Mouse (Mus musculus): ENCODE measurements around the gene Hoxb2. TPM values are rescaled to one million over a fixed set of nuclear protein-coding genes. Genes with fewer than 3 reads are reported as not detected.

The Hoxb2 gene
- total and polyA plus RNA-seq, 2 experiments from 2014 or later, result 11.6 to 35.4 TPM

- ATAC-seq (no peak), DNase-seq (ENCODE audit: low spot score) (no peak)
- Histone ChIP-seq H3K4me2 (ENCODE audit: low read depth, low read length) (peak overlapping the region; percentile 30), H3K27ac (peak overlapping the region; percentile 29; the same call in 1 of the 2 replicates), H3K9me3 (ENCODE audit: low read length) (no peaks in the 10 kb centered on the region), H3K36me3 (ENCODE audit: insufficient read depth, low read length) (no peaks in the 10 kb centered on the region), H3K4me3 (ENCODE audit: low read length) (0 out of 2 replicates have a peak overlapping the region, but pooled peaks have one; percentile 5), H3K27me3 (ENCODE audit: insufficient read depth, low read length) (peaks cover 83% of the 10 kb centered on the region), H3K9ac (replicated peaks; ENCODE audit: low read length) (no peak overlapping the region), H3K4me1 (ENCODE audit: insufficient read depth, low read length) (no peaks in the 10 kb centered on the region)
- WGBS, result 46% methylated on average over 6 of the region's 6 CpGs
- TF ChIP-seq CTCF (IDR thresholded peaks at IDR 0.05; ENCODE audit: low read depth), result no peak
These were observed 44.7 kb upstream of the Hoxb2 start for GRCm38 (mm10) chr11:96305505-96306182.

GRCm38 (mm10) chr11:96306183-96306907, 44.0 kb upstream of the Hoxb2 start:
- peaks cover 84% of the 10 kb centered on the region for H3K27me3 ChIP-seq (ENCODE audit: insufficient read depth, low read length)
- H3K4me2 ChIP-seq (ENCODE audit: low read depth, low read length), result peak overlapping the region; percentile 30
- no peak overlapping the region for H3K4me3 ChIP-seq (ENCODE audit: low read length)
- H3K36me3 ChIP-seq (ENCODE audit: insufficient read depth, low read length), result no peaks in the 10 kb centered on the region
- H3K27ac ChIP-seq, result no peak overlapping the region
- no peaks in the 10 kb centered on the region for H3K9me3 ChIP-seq (ENCODE audit: low read length)
- no peaks in the 10 kb centered on the region for H3K4me1 ChIP-seq (ENCODE audit: insufficient read depth, low read length)
- TF ChIP-seq CTCF (IDR thresholded peaks at IDR 0.05; ENCODE audit: low read depth), result no peak
- ATAC-seq, result no peak
- no peak for DNase-seq (ENCODE audit: low spot score)
- 22% methylated on average over 7 of the region's 7 CpGs for WGBS
- no peak overlapping the region for H3K9ac ChIP-seq (replicated peaks; ENCODE audit: low read length)

- H3K9ac ChIP-seq (replicated peaks; ENCODE audit: low read length), result no peak overlapping the region
- H3K9me3 ChIP-seq (ENCODE audit: low read length), result no peaks in the 10 kb centered on the region
- no peaks in the 10 kb centered on the region for H3K4me1 ChIP-seq (ENCODE audit: insufficient read depth, low read length)
- 17% methylated on average over 13 of the region's 13 CpGs for WGBS
- H3K27me3 ChIP-seq (ENCODE audit: insufficient read depth, low read length), result peaks cover 84% of the 10 kb centered on the region
- TF ChIP-seq CTCF (IDR thresholded peaks at IDR 0.05; ENCODE audit: low read depth), result no peak
- ATAC-seq (no peak), DNase-seq (ENCODE audit: low spot score) (no peak)
- no peak overlapping the region for H3K27ac ChIP-seq
- H3K36me3 ChIP-seq (ENCODE audit: insufficient read depth, low read length), result no peaks in the 10 kb centered on the region
- no peak overlapping the region for H3K4me3 ChIP-seq (ENCODE audit: low read length)
- H3K4me2 ChIP-seq (ENCODE audit: low read depth, low read length), result peak overlapping the region; percentile 30
These were observed 43.4 kb upstream of the Hoxb2 start for GRCm38 (mm10) chr11:96306908-96307269.

- ATAC-seq (no peak), DNase-seq (ENCODE audit: low spot score) (no peak)
- no peaks in the 10 kb centered on the region for H3K36me3 ChIP-seq (ENCODE audit: insufficient read depth, low read length)
- no peak for TF ChIP-seq CTCF (IDR thresholded peaks at IDR 0.05; ENCODE audit: low read depth)
- peak overlapping the region; percentile 30 for H3K4me2 ChIP-seq (ENCODE audit: low read depth, low read length)
- 0 out of 2 replicates have a peak overlapping the region, but pooled peaks have one; percentile 2 for H3K9ac ChIP-seq (replicated peaks; ENCODE audit: low read length)
- H3K27ac ChIP-seq, result 0 out of 2 replicates have a peak overlapping the region, but pooled peaks have one; percentile 27
- no peaks in the 10 kb centered on the region for H3K4me1 ChIP-seq (ENCODE audit: insufficient read depth, low read length)
- no peak overlapping the region for H3K4me3 ChIP-seq (ENCODE audit: low read length)
- WGBS, result 20% methylated on average over 4 of the region's 4 CpGs
- peaks cover 95% of the 10 kb centered on the region for H3K27me3 ChIP-seq (ENCODE audit: insufficient read depth, low read length)
- no peaks in the 10 kb centered on the region for H3K9me3 ChIP-seq (ENCODE audit: low read length)
These were observed 41.6 kb upstream of the Hoxb2 start for GRCm38 (mm10) chr11:96308763-96309162.

- Histone ChIP-seq H3K4me2 (ENCODE audit: low read depth, low read length) (0 out of 2 replicates have a peak overlapping the region, but pooled peaks have one; percentile 30), H3K27me3 (ENCODE audit: insufficient read depth, low read length) (peaks cover 99% of the 10 kb centered on the region), H3K9ac (replicated peaks; ENCODE audit: low read length) (0 out of 2 replicates have a peak overlapping the region, but pooled peaks have one; percentile 2), H3K27ac (no peak overlapping the region), H3K4me1 (ENCODE audit: insufficient read depth, low read length) (no peaks in the 10 kb centered on the region), H3K9me3 (ENCODE audit: low read length) (no peaks in the 10 kb centered on the region), H3K4me3 (ENCODE audit: low read length) (no peak overlapping the region), H3K36me3 (ENCODE audit: insufficient read depth, low read length) (no peaks in the 10 kb centered on the region)
- no peak for DNase-seq (ENCODE audit: low spot score)
- no peak for ATAC-seq
- no peak for TF ChIP-seq CTCF (IDR thresholded peaks at IDR 0.05; ENCODE audit: low read depth)
- WGBS, result 12% methylated on average over 4 of the region's 4 CpGs
These were observed 41.0 kb upstream of the Hoxb2 start for GRCm38 (mm10) chr11:96309288-96309687.

GRCm38 (mm10) chr11:96310183-96310938, 40.0 kb upstream of the Hoxb2 start:
- Histone ChIP-seq H3K27me3 (ENCODE audit: insufficient read depth, low read length) (peaks cover 97% of the 10 kb centered on the region), H3K36me3 (ENCODE audit: insufficient read depth, low read length) (no peaks in the 10 kb centered on the region), H3K9ac (replicated peaks; ENCODE audit: low read length) (0 out of 2 replicates have a peak overlapping the region, but pooled peaks have one; percentile 13), H3K4me3 (ENCODE audit: low read length) (no peak overlapping the region), H3K4me2 (ENCODE audit: low read depth, low read length) (no peak overlapping the region; the same call in 1 of the 2 replicates), H3K27ac (0 out of 2 replicates have a peak overlapping the region, but pooled peaks have one; percentile 36), H3K4me1 (ENCODE audit: insufficient read depth, low read length) (no peaks in the 10 kb centered on the region), H3K9me3 (ENCODE audit: low read length) (no peaks in the 10 kb centered on the region)
- DNase-seq (ENCODE audit: low spot score) (no peak), ATAC-seq (no peak)
- no peak for TF ChIP-seq CTCF (IDR thresholded peaks at IDR 0.05; ENCODE audit: low read depth)
- 7% methylated on average over 20 of the region's 20 CpGs for WGBS
